In the genomic region with DNA sequence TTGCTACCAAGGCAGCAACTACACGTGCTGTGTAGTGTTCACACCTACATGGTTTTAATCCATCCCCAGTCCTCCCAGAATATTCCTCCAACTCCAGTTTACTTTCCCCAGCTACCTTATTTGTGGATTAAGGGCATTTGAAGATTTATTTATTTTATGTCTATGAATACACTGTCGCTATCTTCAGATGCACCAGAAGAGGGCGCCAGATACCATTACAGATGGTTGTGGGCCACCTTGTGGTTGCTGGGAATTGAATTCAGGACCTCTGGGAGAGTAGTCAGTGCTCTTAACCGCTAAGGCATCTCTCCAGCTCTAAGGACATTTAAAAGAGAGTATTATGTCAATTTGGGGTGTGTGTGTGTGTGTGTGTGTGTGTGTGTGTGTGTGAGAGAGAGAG, we compare ENCODE assay signal across 19 mouse cellular contexts.
DNase-seq lines count a peak whose midpoint lies in the region; ATAC-seq and TF ChIP-seq lines count a peak whose summit lies in the region.
"Had no signal": no experiment of that assay in that cellular context is flagged by ENCODE, and none has a peak within 500 bp of the region (broad histone marks: within the 10 kb centered on the region; RNA-seq: fewer than 3 reads in every experiment).

No protein-coding gene starts in this region.

- 59% methylated on average over 4 of the region's 4 CpGs for WGBS in heart, adult 2 months
- 66% methylated on average over 4 of the region's 4 CpGs for WGBS in heart, embryonic 10.5 days
- WGBS in liver, embryonic 14.5 days (ENCODE audit: insufficient replicate concordance), result 50% methylated on average over 4 of the region's 4 CpGs
- WGBS in liver, embryonic 12.5 days (ENCODE audit: insufficient replicate concordance), result 53% methylated on average over 4 of the region's 4 CpGs

- no peaks in the 10 kb centered on the region for H3K9me3 ChIP-seq in heart, embryonic 10.5 days
- H3K9me3 ChIP-seq in liver, embryonic 14.5 days (ENCODE audit: control insufficient read depth, low read length), result no peaks in the 10 kb centered on the region
- H3K9me3 ChIP-seq in liver, embryonic 12.5 days (replicated peaks), result no peaks in the 10 kb centered on the region
- no peaks in the 10 kb centered on the region for H3K9me3 ChIP-seq in CH12.LX (replicated peaks; ENCODE audit: low read length)
- no peaks in the 10 kb centered on the region for H3K9me3 ChIP-seq in ES-Bruce4 (replicated peaks; ENCODE audit: control insufficient read depth, insufficient read depth, low read length, poor library complexity, severe bottlenecking)
- H3K9me3 ChIP-seq: midbrain, embryonic 15.5 days; neural tube, embryonic 15.5 days had no signal

- dilution Hi-C loops in CH12.LX (cut with MboI; ENCODE audit: extremely low pct_ligation_motif_present, extremely low pct_unique_long_range_greater_than_20kb, low sequenced_read_pairs), result no loop called here

- no peak overlapping the region for H3K4me2 ChIP-seq in liver, embryonic 14.5 days (ENCODE audit: low read depth)
- no peak overlapping the region for H3K4me2 ChIP-seq in liver, embryonic 12.5 days
- no peak overlapping the region for H3K4me2 ChIP-seq in CH12.LX (ENCODE audit: insufficient read depth, low read depth, poor library complexity, severe bottlenecking)
- H3K4me2 ChIP-seq: liver, embryonic 11.5 days; midbrain, embryonic 15.5 days; neural tube, embryonic 15.5 days had no signal

- H3K27ac ChIP-seq in heart, adult 2 months, result no peak overlapping the region
- H3K27ac ChIP-seq in heart, embryonic 10.5 days, result no peak overlapping the region
- no peak overlapping the region for H3K27ac ChIP-seq in liver, embryonic 14.5 days
- H3K27ac ChIP-seq in liver, embryonic 12.5 days, result no peak overlapping the region
- H3K27ac ChIP-seq in CH12.LX (ENCODE audit: insufficient read depth, low read depth), result no peak overlapping the region
- H3K27ac ChIP-seq in ES-Bruce4 (ENCODE audit: insufficient read depth, low read length), result no peak overlapping the region
- H3K27ac ChIP-seq: hindbrain, embryonic 10.5 days; midbrain, embryonic 15.5 days; neural tube, embryonic 15.5 days had no signal

- ATAC-seq in liver, embryonic 14.5 days (ENCODE audit: insufficient read depth), result no peak
- no peak for ATAC-seq in liver, embryonic 12.5 days
- ATAC-seq: inflammation-experienced regulatory T-cells, adult 6 months; midbrain, embryonic 15.5 days had no signal

- no peak; the same call in none of the 2 replicates for TF ChIP-seq RAD21 in CH12.LX (IDR thresholded peaks at IDR 0.05; ENCODE audit: low read depth, low read length)

- in situ Hi-C loops in CH12.LX (cut with MboI; ENCODE audit: low pct_ligation_motif_present, low pct_unique_long_range_greater_than_20kb, low sequenced_read_pairs), result no loop called here

- no peaks in the 10 kb centered on the region for H3K4me1 ChIP-seq in heart, adult 2 months (ENCODE audit: control insufficient read depth, insufficient read depth, low read length)
- no peaks in the 10 kb centered on the region for H3K4me1 ChIP-seq in heart, embryonic 10.5 days
- no peaks in the 10 kb centered on the region for H3K4me1 ChIP-seq in liver, embryonic 14.5 days (replicated peaks; ENCODE audit: control insufficient read depth in 2 of 2, insufficient read depth in 2 of 2, low read length in 1 of 2)
- no peaks in the 10 kb centered on the region for H3K4me1 ChIP-seq in liver, embryonic 12.5 days
- peaks cover 0 to 4% of the 10 kb centered on the region in 2 experiments; a peak in 2 of 4 replicates for H3K4me1 ChIP-seq in CH12.LX (ENCODE audit: control insufficient read depth in 1 of 2, insufficient read depth in 2 of 2)
- no peaks in the 10 kb centered on the region for H3K4me1 ChIP-seq in ES-Bruce4 (ENCODE audit: control insufficient read depth, insufficient read depth, low read length)
- H3K4me1 ChIP-seq: hindbrain, embryonic 10.5 days; megakaryocyte, embryonic 14.5 days had no signal

- H3K79me2 ChIP-seq in heart, adult 2 months (replicated peaks; ENCODE audit: control insufficient read depth, insufficient read depth, low read length), result no peaks in the 10 kb centered on the region
- no peaks in the 10 kb centered on the region for H3K79me2 ChIP-seq in CH12.LX (replicated peaks; ENCODE audit: control insufficient read depth, extremely low read depth, insufficient read depth, poor library complexity, severe bottlenecking)

- intact Hi-C loops in heart, adult 2 months (cut with DNase I), result no loop called here

- no peaks in the 10 kb centered on the region for H3K27me3 ChIP-seq in heart, adult 2 months (ENCODE audit: control insufficient read depth, insufficient read depth, low read length)
- H3K27me3 ChIP-seq in heart, embryonic 10.5 days (ENCODE audit: insufficient read depth, poor library complexity, severe bottlenecking), result 0 out of 2 replicates have a peak, but pooled peaks cover 12% of the 10 kb centered on the region
- no peaks in the 10 kb centered on the region for H3K27me3 ChIP-seq in liver, embryonic 14.5 days (ENCODE audit: control insufficient read depth, insufficient read depth, low read length)
- H3K27me3 ChIP-seq in liver, embryonic 12.5 days (replicated peaks), result no peaks in the 10 kb centered on the region; the same call in 1 of the 2 replicates
- H3K27me3 ChIP-seq in CH12.LX (replicated peaks) (no peaks in the 10 kb centered on the region), ES-Bruce4 (ENCODE audit: control insufficient read depth, insufficient read depth, low read length, poor library complexity, severe bottlenecking) (no peaks in the 10 kb centered on the region)
- H3K27me3 ChIP-seq: midbrain, embryonic 15.5 days; neural tube, embryonic 15.5 days had no signal

- no peak overlapping the region for H3K4me3 ChIP-seq in heart, adult 2 months
- H3K4me3 ChIP-seq in heart, embryonic 10.5 days, result no peak overlapping the region
- H3K4me3 ChIP-seq in liver, embryonic 14.5 days (ENCODE audit: insufficient read depth in 1 of 2, low read depth in 2 of 2, low read length in 2 of 2), result no peak overlapping the region
- no peak overlapping the region for H3K4me3 ChIP-seq in liver, embryonic 12.5 days
- H3K4me3 ChIP-seq in CH12.LX (replicated peaks in 1 of 3; ENCODE audit: low read depth in 2 of 3, low read length in 2 of 3, poor library complexity in 1 of 3) (no peak overlapping the region), ES-Bruce4 (ENCODE audit: low read depth, low read length) (no peak overlapping the region)
- H3K4me3 ChIP-seq: hindbrain, embryonic 10.5 days; megakaryocyte, embryonic 14.5 days; midbrain, embryonic 15.5 days; neural tube, embryonic 15.5 days had no signal

- H3K9ac ChIP-seq in heart, adult 2 months (ENCODE audit: low read depth, low read length), result no peak overlapping the region
- no peak overlapping the region for H3K9ac ChIP-seq in liver, embryonic 14.5 days (replicated peaks)
- no peak overlapping the region for H3K9ac ChIP-seq in liver, embryonic 12.5 days
- H3K9ac ChIP-seq in CH12.LX (ENCODE audit: insufficient read depth, low read depth) (no peak overlapping the region), ES-Bruce4 (ENCODE audit: low read depth, poor library complexity, severe bottlenecking) (no peak overlapping the region)
- H3K9ac ChIP-seq: midbrain, embryonic 15.5 days; neural tube, embryonic 15.5 days had no signal

- TF ChIP-seq POLR2A in heart, adult 2 months (IDR thresholded peaks at IDR 0.05; ENCODE audit: insufficient read depth, low read depth, low read length), result no peak
- TF ChIP-seq POLR2A in CH12.LX (IDR thresholded peaks at IDR 0.05; ENCODE audit: low read depth, low read length), result no peak
- TF ChIP-seq POLR2A in ES-Bruce4 (IDR thresholded peaks at IDR 0.05; ENCODE audit: insufficient read depth, low read length), result no peak

- no peak for TF ChIP-seq EP300 in heart, adult 2 months (IDR thresholded peaks at IDR 0.05; ENCODE audit: insufficient read depth, low read depth, low read length)
- no peak for TF ChIP-seq EP300 in liver, embryonic 14.5 days (IDR thresholded peaks at IDR 0.05; ENCODE audit: low read depth)
- TF ChIP-seq EP300 in CH12.LX (IDR thresholded peaks at IDR 0.05; ENCODE audit: low read length), result no peak
- TF ChIP-seq EP300 in ES-Bruce4 (IDR thresholded peaks at IDR 0.05; ENCODE audit: insufficient read depth, low read depth, low read length), result no peak

- no peak for DNase-seq in heart, adult 2 months
- DNase-seq in heart, embryonic 10.5 days (ENCODE audit: low spot score), result no peak
- DNase-seq in liver, embryonic 14.5 days (ENCODE audit: low read depth in 3 of 3, low spot score in 3 of 3), result no peak
- no peak for DNase-seq in CH12.LX (ENCODE audit: extremely low read depth)
- DNase-seq in frontal cortex, adult 2 months (ENCODE audit: extremely low spot score in 1 of 2, low spot score in 1 of 2), result no peak
- DNase-seq: adrenal gland, postnatal 36 days; embryo, embryonic 11 days; gastrocnemius, postnatal 36 days; lung, postnatal 10 days; spleen, adult 18-20 months; thymus, adult 18-20 months had no signal

- H3K36me3 ChIP-seq in heart, adult 2 months (ENCODE audit: control insufficient read depth, insufficient read depth, low read length), result no peaks in the 10 kb centered on the region
- no peaks in the 10 kb centered on the region for H3K36me3 ChIP-seq in heart, embryonic 10.5 days
- H3K36me3 ChIP-seq in liver, embryonic 14.5 days (replicated peaks; ENCODE audit: control insufficient read depth, insufficient read depth, low read depth), result no peaks in the 10 kb centered on the region
- H3K36me3 ChIP-seq in liver, embryonic 12.5 days, result no peaks in the 10 kb centered on the region
- H3K36me3 ChIP-seq in CH12.LX (replicated peaks in 1 of 2; ENCODE audit: control insufficient read depth in 1 of 2, insufficient read depth in 1 of 2, low read length in 1 of 2) (peaks cover 0 to 3% of the 10 kb centered on the region in 2 experiments), ES-Bruce4 (ENCODE audit: control insufficient read depth, insufficient read depth, low read length, poor library complexity, severe bottlenecking) (no peaks in the 10 kb centered on the region)
- H3K36me3 ChIP-seq: hindbrain, embryonic 10.5 days; midbrain, embryonic 15.5 days; neural tube, embryonic 15.5 days had no signal

- peak; percentile 19 for TF ChIP-seq CTCF in heart, adult 2 months (IDR thresholded peaks at IDR 0.05)
- TF ChIP-seq CTCF in liver, embryonic 14.5 days (IDR thresholded peaks at IDR 0.05; ENCODE audit: low read depth), result peak; percentile 43
- peak; percentile 16 to 63; a peak in 2 of 4 replicates for TF ChIP-seq CTCF in CH12.LX (conservative IDR thresholded peaks at IDR 0.05 in 1 of 2, IDR thresholded peaks at IDR 0.05 in 1 of 2; ENCODE audit: low read depth in 2 of 2, low read length in 2 of 2)
- peak; percentile 18 for TF ChIP-seq CTCF in ES-Bruce4 (IDR thresholded peaks at IDR 0.05; ENCODE audit: low read depth, low read length)

TF ChIP-seq in CH12.LX, 34 proteins besides CTCF, POLR2A, EP300 and RAD21:
- TF ChIP-seq SMC3 (IDR thresholded peaks at IDR 0.05; ENCODE audit: low read depth, low read length), result peak; percentile 12; the same call in 1 of the 2 replicates
- TF ChIP-seq JUN (IDR thresholded peaks at IDR 0.05; ENCODE audit: insufficient read depth, low read depth, low read length), result no peak
